Mouse (Mus musculus) kidney, embryonic 16.5 days (tissue): ENCODE measurements around the gene Acss2. TPM values are rescaled to one million over a fixed set of nuclear protein-coding genes. Genes with fewer than 3 reads are reported as not detected.
A peak's percentile ranks its signal among the peaks of the same experiment; 100 is the strongest.
"Not testable (repeated sequence)": the region's sequence is repeated elsewhere in the genome, so short reads cannot be mapped to it uniquely, and the experiment has no call there.

Source experiments
- ATAC-seq: fragments of 200-750 bp; cut with Nextera tagmentation; 2 replicates; pipeline ENCODE4 v1.8.0; 2017; ENCODE audit warnings: moderate TSS enrichment; ENCODE audit not compliant: low FRiP score, low TSS enrichment
- H3K27ac ChIP-seq: fragments of 300-500 bp; sonication (generic); 2 replicates; pipeline ENCODE4 v1.5.1; 2014; ENCODE audit warnings: low read length
- H3K27me3 ChIP-seq: fragments of 300-500 bp; sonication (generic); 2 replicates; pipeline ENCODE4 v1.6.1; 2014; ENCODE audit warnings: low read length, control low read depth, mixed read lengths; ENCODE audit not compliant: insufficient read depth
- H3K36me3 ChIP-seq: fragments of 300-500 bp; sonication (generic); 2 replicates; pipeline ENCODE4 v1.6.1; 2014; ENCODE audit warnings: low read length, control low read depth, mixed read lengths; ENCODE audit not compliant: insufficient read depth
- H3K4me1 ChIP-seq: fragments of 300-500 bp; sonication (generic); 2 replicates; pipeline ENCODE4 v1.6.1; 2014; ENCODE audit warnings: low read length, control low read depth, mixed read lengths; ENCODE audit not compliant: insufficient read depth
- H3K4me2 ChIP-seq: fragments of 300-500 bp; sonication (generic); replicated peaks from 2 replicates; pipeline ENCODE4 v1.6.1; 2014; ENCODE audit warnings: low read depth, low read length
- H3K4me3 ChIP-seq: fragments of 300-500 bp; sonication (generic); 2 replicates; pipeline ENCODE4 v1.5.1; 2014; ENCODE audit warnings: mild to moderate bottlenecking, low read length
- H3K9ac ChIP-seq: fragments of 300-500 bp; sonication (generic); replicated peaks from 2 replicates; pipeline ENCODE4 v1.6.1; 2014; ENCODE audit warnings: low read length
- H3K9me3 ChIP-seq: fragments of 300-500 bp; sonication (generic); 2 replicates; pipeline ENCODE4 v1.6.1; 2016; ENCODE audit warnings: low read length, control low read depth
- WGBS: fragments of 180-500 bp; shearing (Covaris S2); extraction: QIAGEN DNeasy Blood & Tissue Kit; methylation state at CpG from one replicate; pipeline ENCODE4 v1.1.7; 2014; 5-methylcytosine and 5-hydroxymethylcytosine counted together
- polyA plus RNA-seq: library from polyadenylated mRNA; unstranded; fragments of >200 nt; fragmentation: Nextera tagmentation; extraction: Ambion mirVana; gene quantifications from 2 replicates; pipeline ENCODE4 v1.2.1, GENCODE M21; 2015

Gene Acss2
- polyA plus RNA-seq, 1 experiment from 2014 or later = 16.0 TPM

- peaks cover 4% of the 10 kb centered on the region; the same call in 1 of the 2 replicates for H3K4me1 ChIP-seq
- H3K4me3 ChIP-seq = no peak overlapping the region
- no peaks in the 10 kb centered on the region for H3K36me3 ChIP-seq
- ATAC-seq = no peak
- H3K9me3 ChIP-seq = no peaks in the 10 kb centered on the region
- 17% methylated on average over 10 of the region's 10 CpGs for WGBS
- no peaks in the 10 kb centered on the region for H3K27me3 ChIP-seq
- no peak overlapping the region for H3K27ac ChIP-seq
- H3K4me2 ChIP-seq = no peak overlapping the region
- H3K9ac ChIP-seq = no peak overlapping the region
Observed at GRCm38 (mm10) chr2:155604560-155605235, 87.0 kb downstream of the Acss2 start.

GRCm38 (mm10) chr2:155605236-155605589 is 87.5 kb downstream of the Acss2 start:
- H3K9ac ChIP-seq, H3K4me3 ChIP-seq, H3K4me2 ChIP-seq, H3K36me3 ChIP-seq, H3K9me3 ChIP-seq, ATAC-seq, H3K4me1 ChIP-seq, H3K27ac ChIP-seq, H3K27me3 ChIP-seq: not testable (repeated sequence)
- 60% methylated on average over 4 of the region's 4 CpGs for WGBS

- Histone ChIP-seq H3K4me2 (no peak overlapping the region), H3K9ac (no peak overlapping the region), H3K27me3 (no peaks in the 10 kb centered on the region), H3K9me3 (no peaks in the 10 kb centered on the region), H3K4me3 (no peak overlapping the region), H3K27ac (no peak overlapping the region), H3K36me3 (no peaks in the 10 kb centered on the region), H3K4me1 (peaks cover 4% of the 10 kb centered on the region; the same call in 1 of the 2 replicates)
- 85% methylated on average over 4 of the region's 4 CpGs for WGBS
- ATAC-seq = no peak
Observed at GRCm38 (mm10) chr2:155606360-155606759, 88.6 kb downstream of the Acss2 start.

GRCm38 (mm10) chr2:155610978-155611377 is 93.2 kb downstream of the Acss2 start, which contains the start of gene Myh7b:
TSS of gene Myh7b (plus strand) at chr2:155611212.
- Histone ChIP-seq H3K9me3 (no peaks in the 10 kb centered on the region), H3K4me2 (no peak within 1 kb of the TSS), H3K27ac (no peak within 1 kb of the TSS), H3K27me3 (peaks cover 3% of the 10 kb centered on the region; the same call in 1 of the 2 replicates), H3K4me1 (peaks cover 5% of the 10 kb centered on the region; the same call in 1 of the 2 replicates), H3K9ac (no peak within 1 kb of the TSS), H3K4me3 (no peak within 1 kb of the TSS), H3K36me3 (no peaks in the 10 kb centered on the region)
- WGBS = 32% methylated on average over 4 of the region's 4 CpGs
- no peak for ATAC-seq

- Histone ChIP-seq H3K36me3 (no peaks in the 10 kb centered on the region), H3K4me3 (no peak overlapping the region), H3K4me1 (peaks cover 5% of the 10 kb centered on the region; the same call in 1 of the 2 replicates), H3K27ac (no peak overlapping the region), H3K9ac (no peak overlapping the region), H3K9me3 (no peaks in the 10 kb centered on the region), H3K27me3 (peaks cover 3% of the 10 kb centered on the region; the same call in 1 of the 2 replicates), H3K4me2 (no peak overlapping the region)
- WGBS = 90% methylated on average over 9 of the region's 9 CpGs
- no peak for ATAC-seq
Observed at GRCm38 (mm10) chr2:155611834-155612550, 94.2 kb downstream of the Acss2 start.

GRCm38 (mm10) chr2:155613326-155613755 is 95.6 kb downstream of the Acss2 start:
- no peaks in the 10 kb centered on the region for H3K36me3 ChIP-seq
- H3K9ac ChIP-seq = peak overlapping the region; percentile 35; the same call in 1 of the 2 replicates
- WGBS = 6% methylated on average over 20 of the region's 20 CpGs
- H3K4me1 ChIP-seq = peaks cover 5% of the 10 kb centered on the region; the same call in 1 of the 2 replicates
- no peak overlapping the region for H3K27ac ChIP-seq
- H3K4me2 ChIP-seq = peak overlapping the region; percentile 59
- H3K9me3 ChIP-seq = no peaks in the 10 kb centered on the region
- H3K27me3 ChIP-seq = peaks cover 3% of the 10 kb centered on the region; the same call in 1 of the 2 replicates
- peak overlapping the region; percentile 42 for H3K4me3 ChIP-seq
- peak; percentile 91 for ATAC-seq

GRCm38 (mm10) chr2:155613953-155614352 is 96.2 kb downstream of the Acss2 start:
- H3K4me3 ChIP-seq = no peak overlapping the region; the same call in 1 of the 2 replicates
- H3K9me3 ChIP-seq = no peaks in the 10 kb centered on the region
- 69% methylated on average over 8 of the region's 8 CpGs for WGBS
- H3K4me2 ChIP-seq = peak overlapping the region; percentile 59
- no peaks in the 10 kb centered on the region for H3K36me3 ChIP-seq
- H3K27me3 ChIP-seq = peaks cover 3% of the 10 kb centered on the region; the same call in 1 of the 2 replicates
- H3K4me1 ChIP-seq = peaks cover 5% of the 10 kb centered on the region; the same call in 1 of the 2 replicates
- H3K9ac ChIP-seq = no peak overlapping the region
- H3K27ac ChIP-seq = no peak overlapping the region
- no peak for ATAC-seq

GRCm38 (mm10) chr2:155616971-155617370 is 99.2 kb downstream of the Acss2 start:
- Histone ChIP-seq H3K36me3 (no peaks in the 10 kb centered on the region), H3K27me3 (peaks cover 5% of the 10 kb centered on the region; the same call in 1 of the 2 replicates), H3K9ac (no peak overlapping the region), H3K4me2 (no peak overlapping the region), H3K9me3 (no peaks in the 10 kb centered on the region), H3K27ac (no peak overlapping the region), H3K4me1 (peaks cover 5% of the 10 kb centered on the region; the same call in 1 of the 2 replicates), H3K4me3 (no peak overlapping the region)
- 44% methylated on average over 6 of the region's 6 CpGs for WGBS
- no peak for ATAC-seq

GRCm38 (mm10) chr2:155619817-155620216 is 102.1 kb downstream of the Acss2 start:
- ATAC-seq = peak; percentile 72
- Histone ChIP-seq H3K9me3 (no peaks in the 10 kb centered on the region), H3K9ac (no peak overlapping the region), H3K27ac (no peak overlapping the region), H3K4me2 (no peak overlapping the region), H3K36me3 (no peaks in the 10 kb centered on the region), H3K27me3 (peaks cover 3% of the 10 kb centered on the region; the same call in 1 of the 2 replicates), H3K4me3 (no peak overlapping the region), H3K4me1 (no peaks in the 10 kb centered on the region)
- WGBS = 14% methylated on average over 8 of the region's 8 CpGs
